Mouse (Mus musculus) kidney, adult 2 months (tissue): ENCODE data around the gene Ptprg.

Experiments used
- CTCF ChIP-seq: fragments of 200-500 bp; conservative IDR thresholded peaks from 2 replicates; pipeline ENCODE4 v1.5.1; 2011; ENCODE audit warnings: low read depth, mild to moderate bottlenecking, control low read depth, low read length, moderate library complexity, mixed read lengths; ENCODE audit not compliant: insufficient read depth, insufficient read length
- POLR2A ChIP-seq: fragments of 200-500 bp; IDR thresholded peaks from one replicate; pipeline ENCODE4 v1.6.1; 2011; ENCODE audit warnings: low read depth, low read length, control low read depth

DNA sequence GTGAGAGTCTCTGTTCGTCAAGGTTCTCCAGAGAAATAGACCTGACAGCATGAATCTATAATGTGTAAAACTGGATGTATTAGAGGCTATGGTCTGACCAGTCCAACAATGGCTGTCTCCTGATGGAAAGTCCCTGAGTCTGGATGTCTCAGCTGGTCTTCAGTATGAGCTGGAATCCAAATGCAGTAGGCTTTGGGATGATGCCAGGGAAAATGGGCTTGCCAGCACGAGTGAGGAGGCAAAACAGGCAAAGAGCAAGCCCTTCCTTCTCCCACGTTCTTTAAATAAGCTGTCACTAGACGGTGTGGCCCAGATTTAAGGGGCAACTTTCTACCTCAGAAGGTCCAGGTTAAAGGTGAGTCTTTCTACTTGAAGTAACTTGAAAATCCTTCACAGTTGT is 609.9 kb downstream of the Ptprg start:
- TF ChIP-seq POLR2A (no peak), CTCF (no peak)
